Mouse (Mus musculus) midbrain, embryonic 14.5 days (tissue): Measurements from ENCODE around the gene Cnp. TPM values are rescaled to one million over a fixed set of nuclear protein-coding genes. Genes with fewer than 3 reads are reported as not detected.

ENCODE experiments used
- ATAC-seq: fragments of 200-750 bp; cut with Nextera tagmentation; 2 replicates; pipeline ENCODE4 v1.8.0; 2017; ENCODE audit warnings: moderate number of reproducible peaks, moderate library complexity; ENCODE audit not compliant: low FRiP score, low TSS enrichment
- DNase-seq: peaks from one replicate; pipeline ENCODE4 v3.0.0-alpha.2; 2015
- H3K27ac ChIP-seq: fragments of 300-500 bp; sonication (generic); replicated peaks from 2 replicates; pipeline ENCODE4 v1.5.1; 2014; ENCODE audit warnings: mild to moderate bottlenecking, low read depth, low read length, moderate library complexity
- H3K27me3 ChIP-seq: fragments of 300-500 bp; sonication (generic); 2 replicates; pipeline ENCODE4 v1.6.1; 2014; ENCODE audit warnings: low read length, control low read depth, mixed read lengths; ENCODE audit not compliant: control insufficient read depth, insufficient read depth
- H3K36me3 ChIP-seq: fragments of 300-500 bp; sonication (generic); 2 replicates; pipeline ENCODE4 v1.6.1; 2014; ENCODE audit warnings: low read length, control low read depth; ENCODE audit not compliant: control insufficient read depth, insufficient read depth
- H3K4me1 ChIP-seq: fragments of 300-500 bp; sonication (generic); 2 replicates; pipeline ENCODE4 v1.6.1; 2014; ENCODE audit warnings: mild to moderate bottlenecking, antibody characterized with exemption, low read length, control low read depth; ENCODE audit not compliant: control insufficient read depth, insufficient read depth
- H3K4me2 ChIP-seq: fragments of 300-500 bp; sonication (generic); 2 replicates; pipeline ENCODE4 v1.6.1; 2014; ENCODE audit warnings: mild to moderate bottlenecking, low read length, moderate library complexity
- H3K4me3 ChIP-seq: fragments of 300-500 bp; sonication (generic); replicated peaks from 2 replicates; pipeline ENCODE4 v1.5.1; 2014; ENCODE audit warnings: low read depth, low read length
- H3K9ac ChIP-seq: fragments of 300-500 bp; sonication (generic); replicated peaks from 2 replicates; pipeline ENCODE4 v1.6.1; 2014; ENCODE audit warnings: mild to moderate bottlenecking, low read length, moderate library complexity
- H3K9me3 ChIP-seq: fragments of 300-500 bp; sonication (generic); 2 replicates; pipeline ENCODE4 v1.6.1; 2016; ENCODE audit warnings: low read length, control low read depth, mixed read lengths; ENCODE audit not compliant: control insufficient read depth
- WGBS: fragments of 180-500 bp; shearing (Covaris S2); extraction: QIAGEN DNeasy Blood & Tissue Kit; methylation state at CpG from one replicate; pipeline ENCODE4 v1.1.7; 2014; 5-methylcytosine and 5-hydroxymethylcytosine counted together
- polyA plus RNA-seq: library from polyadenylated mRNA; unstranded; fragments of >200 nt; fragmentation: Nextera tagmentation; extraction: Ambion mirVana; gene quantifications from 2 replicates; pipeline ENCODE4 v1.2.1, GENCODE M21; 2014

Gene Cnp
- polyA plus RNA-seq, 1 experiment from 2014 or later: 24.8 TPM

GRCm38 (mm10) chr11:100625754-100626700 is 51.3 kb downstream of the Cnp start:
- DNase-seq: no peak
- no peak for ATAC-seq
- Histone ChIP-seq H3K9me3 (no peaks in the 10 kb centered on the region), H3K9ac (no peak overlapping the region), H3K4me3 (no peak overlapping the region), H3K27ac (no peak overlapping the region), H3K27me3 (no peaks in the 10 kb centered on the region), H3K36me3 (peaks cover 25% of the 10 kb centered on the region), H3K4me1 (peaks cover 16% of the 10 kb centered on the region), H3K4me2 (no peak overlapping the region; the same call in 1 of the 2 replicates)
- WGBS: 94% methylated on average over 23 of the region's 23 CpGs

- WGBS: 25% methylated on average over 9 of the region's 9 CpGs
- ATAC-seq: no peak
- no peak overlapping the region for H3K4me2 ChIP-seq
Observed at GRCm38 (mm10) chr11:100626701-100627195, 52.0 kb downstream of the Cnp start.

GRCm38 (mm10) chr11:100628056-100628455 is 53.4 kb downstream of the Cnp start:
- H3K36me3 ChIP-seq: peaks cover 25% of the 10 kb centered on the region
- H3K27me3 ChIP-seq: no peaks in the 10 kb centered on the region
- no peak overlapping the region for H3K4me3 ChIP-seq
- ATAC-seq (no peak), DNase-seq (no peak)
- no peak overlapping the region; the same call in 1 of the 2 replicates for H3K9ac ChIP-seq
- 89% methylated on average over 5 of the region's 5 CpGs for WGBS
- H3K27ac ChIP-seq: no peak overlapping the region
- H3K9me3 ChIP-seq: no peaks in the 10 kb centered on the region
- no peak overlapping the region for H3K4me2 ChIP-seq
- H3K4me1 ChIP-seq: peaks cover 15% of the 10 kb centered on the region

More at GRCm38 (mm10) chr11:100626701-100627195, 52.0 kb downstream of the Cnp start:
- DNase-seq: peak; percentile 79
- Histone ChIP-seq H3K4me1 (peaks cover 15% of the 10 kb centered on the region), H3K36me3 (peaks cover 25% of the 10 kb centered on the region), H3K4me3 (no peak overlapping the region), H3K27me3 (no peaks in the 10 kb centered on the region), H3K9me3 (no peaks in the 10 kb centered on the region), H3K27ac (no peak overlapping the region), H3K9ac (no peak overlapping the region)

- WGBS: 51% methylated on average over 13 of the region's 13 CpGs
- H3K4me1 ChIP-seq: peaks cover 7% of the 10 kb centered on the region
- H3K9ac ChIP-seq: no peak overlapping the region; the same call in 1 of the 2 replicates
- no peak overlapping the region for H3K4me2 ChIP-seq
- H3K36me3 ChIP-seq: peaks cover 25% of the 10 kb centered on the region
- ATAC-seq (no peak), DNase-seq (peak; percentile 40)
- H3K27me3 ChIP-seq: no peaks in the 10 kb centered on the region
- peak overlapping the region; percentile 52 for H3K27ac ChIP-seq
- H3K4me3 ChIP-seq: no peak overlapping the region
- H3K9me3 ChIP-seq: no peaks in the 10 kb centered on the region
Observed at GRCm38 (mm10) chr11:100628862-100629352, 54.2 kb downstream of the Cnp start.

- 74% methylated on average over 7 of the region's 7 CpGs for WGBS
- DNase-seq: no peak
- H3K9me3 ChIP-seq: no peaks in the 10 kb centered on the region
Observed at GRCm38 (mm10) chr11:100634530-100634929, 59.8 kb downstream of the Cnp start.

GRCm38 (mm10) chr11:100640159-100640906 is 65.6 kb downstream of the Cnp start:
- Histone ChIP-seq H3K4me2 (peak overlapping the region; percentile 71), H3K36me3 (no peaks in the 10 kb centered on the region), H3K9me3 (no peaks in the 10 kb centered on the region), H3K9ac (peak overlapping the region; percentile 48), H3K4me1 (peaks cover 6% of the 10 kb centered on the region; the same call in 1 of the 2 replicates), H3K4me3 (peak overlapping the region; percentile 35), H3K27me3 (peaks cover 9% of the 10 kb centered on the region; the same call in 1 of the 2 replicates), H3K27ac (0 out of 2 replicates have a peak overlapping the region, but pooled peaks have one; percentile 20)
- 7% methylated on average over 52 of the region's 52 CpGs for WGBS
- peak; percentile 85 for DNase-seq
- ATAC-seq: no peak

More at GRCm38 (mm10) chr11:100634530-100634929, 59.8 kb downstream of the Cnp start:
- Histone ChIP-seq H3K36me3 (no peaks in the 10 kb centered on the region), H3K4me2 (no peak overlapping the region), H3K27me3 (no peaks in the 10 kb centered on the region), H3K9ac (no peak overlapping the region), H3K4me3 (no peak overlapping the region), H3K27ac (no peak overlapping the region), H3K4me1 (no peaks in the 10 kb centered on the region)
- no peak for ATAC-seq

Other genes with a start within 250 kb of the Cnp start
- 0.93 and 1.3 TPM in 2 replicates for gene Gast, start 240.5 kb upstream of the Cnp start, polyA plus RNA-seq
- 108 and 170 TPM in 2 replicates for gene Hap1, start 218.8 kb upstream of the Cnp start, polyA plus RNA-seq
- 70.0 and 75.2 TPM in 2 replicates for gene Jup, start 177.1 kb upstream of the Cnp start, polyA plus RNA-seq
- 13.9 and 16.4 TPM in 2 replicates for gene P3h4, start 160.1 kb upstream of the Cnp start, polyA plus RNA-seq
- 9.0 and 20.1 TPM in 2 replicates for gene Fkbp10, start 159.2 kb upstream of the Cnp start, polyA plus RNA-seq
- 84.9 and 100 TPM in 2 replicates for gene Nt5c3b, start 133.1 kb upstream of the Cnp start, polyA plus RNA-seq
- 0.55 and 0.82 TPM in 2 replicates for gene Klhl10, start 133.0 kb upstream of the Cnp start, polyA plus RNA-seq
- 17.6 and 18.8 TPM in 2 replicates for gene Klhl11, start 102.2 kb upstream of the Cnp start, polyA plus RNA-seq
- 161 and 219 TPM in 2 replicates for gene Acly, start 46.9 kb upstream of the Cnp start, polyA plus RNA-seq
- 1.9 and 2.5 TPM in 2 replicates for gene Ttc25, start 29.3 kb upstream of the Cnp start, polyA plus RNA-seq
- 125 and 129 TPM in 2 replicates for gene Nkiras2, start 44.3 kb downstream of the Cnp start, polyA plus RNA-seq
- gene Dnajc7, start 45.3 kb downstream of the Cnp start, polyA plus RNA-seq: 93.7 and 108 TPM in 2 replicates
- gene Zfp385c, start 117.6 kb downstream of the Cnp start, polyA plus RNA-seq: 0.41 and 0.49 TPM in 2 replicates
- 2.0 and 2.1 TPM in 2 replicates for gene Dhx58, start 129.4 kb downstream of the Cnp start, polyA plus RNA-seq
- gene Kat2a, start 137.6 kb downstream of the Cnp start, polyA plus RNA-seq: 50.0 and 53.7 TPM in 2 replicates
- 0.70 TPM in 1 of 2 replicates, not detected in the other for gene Hspb9, start 138.9 kb downstream of the Cnp start, polyA plus RNA-seq
- gene Rab5c, start 163.3 kb downstream of the Cnp start, polyA plus RNA-seq: 86.8 and 156 TPM in 2 replicates
- gene Kcnh4, start 185.0 kb downstream of the Cnp start, polyA plus RNA-seq: 9.8 and 13.0 TPM in 2 replicates
- 0.55 TPM in 1 of 2 replicates, not detected in the other for gene Hcrt, start 188.0 kb downstream of the Cnp start, polyA plus RNA-seq
- gene Ghdc, start 196.1 kb downstream of the Cnp start, polyA plus RNA-seq: 3.0 TPM in 2 replicates